Mouse (Mus musculus) embryonic facial prominence, embryonic 11.5 days (tissue): ENCODE measurements around the gene Slc2a9. TPM values are rescaled to one million over a fixed set of nuclear protein-coding genes. Genes with fewer than 3 reads are reported as not detected.

Experiments
- ATAC-seq: fragments of 200-750 bp; cut with Nextera tagmentation; replicated peaks from 2 replicates; pipeline ENCODE4 v1.8.0; 2017; ENCODE audit warnings: low read depth; ENCODE audit not compliant: insufficient number of reproducible peaks, low FRiP score, low TSS enrichment
- DNase-seq: peaks from one replicate; pipeline ENCODE4 v3.0.0-alpha.2; 2015; ENCODE audit warnings: low spot score
- H3K27ac ChIP-seq: fragments of 300-500 bp; sonication (generic); replicated peaks from 2 replicates; pipeline ENCODE4 v1.5.1; 2014; ENCODE audit warnings: mild to moderate bottlenecking, low read depth, low read length, control low read depth
- H3K27me3 ChIP-seq: fragments of 300-500 bp; sonication (generic); 2 replicates; pipeline ENCODE4 v1.6.1; 2014; ENCODE audit warnings: mild to moderate bottlenecking, low read length, moderate library complexity, mixed read lengths; ENCODE audit not compliant: control insufficient read depth, insufficient read depth
- H3K36me3 ChIP-seq: fragments of 300-500 bp; sonication (generic); replicated peaks from 2 replicates; pipeline ENCODE4 v1.6.1; 2014; ENCODE audit warnings: low read depth, mild to moderate bottlenecking, low read length, moderate library complexity, mixed read lengths; ENCODE audit not compliant: control insufficient read depth, insufficient read depth
- H3K4me1 ChIP-seq: fragments of 300-500 bp; sonication (generic); 2 replicates; pipeline ENCODE4 v1.6.1; 2014; ENCODE audit warnings: low read length, mixed read lengths; ENCODE audit not compliant: control insufficient read depth, insufficient read depth
- H3K4me2 ChIP-seq: fragments of 300-500 bp; sonication (generic); 2 replicates; pipeline ENCODE4 v1.6.1; 2014; ENCODE audit warnings: low read depth, mild to moderate bottlenecking, control low read depth, low read length, moderate library complexity
- H3K4me3 ChIP-seq: fragments of 300-500 bp; sonication (generic); 2 replicates; pipeline ENCODE4 v1.5.1; 2014; ENCODE audit warnings: low read depth, low read length, control low read depth
- H3K9ac ChIP-seq: fragments of 300-500 bp; sonication (generic); replicated peaks from 2 replicates; pipeline ENCODE4 v1.6.1; 2014; ENCODE audit warnings: mild to moderate bottlenecking, control low read depth, low read length
- H3K9me3 ChIP-seq: fragments of 300-500 bp; sonication (generic); replicated peaks from 2 replicates; pipeline ENCODE4 v1.6.1; 2016; ENCODE audit warnings: mild to moderate bottlenecking, low read length, inconsistent platforms, mixed read lengths; ENCODE audit not compliant: control insufficient read depth
- WGBS: fragments of 180-500 bp; shearing (Covaris S2); extraction: QIAGEN DNeasy Blood & Tissue Kit; methylation state at CpG from one replicate; pipeline ENCODE4 v1.1.7; 2014; 5-methylcytosine and 5-hydroxymethylcytosine counted together
- polyA plus RNA-seq: library from polyadenylated mRNA; unstranded; fragments of >200 nt; fragmentation: Nextera tagmentation; extraction: Ambion mirVana; gene quantifications from 2 replicates; pipeline ENCODE4 v1.2.1, GENCODE M21; 2014

Gene Slc2a9
- polyA plus RNA-seq, 1 experiment from 2014 or later, result 0.46 TPM

DNA sequence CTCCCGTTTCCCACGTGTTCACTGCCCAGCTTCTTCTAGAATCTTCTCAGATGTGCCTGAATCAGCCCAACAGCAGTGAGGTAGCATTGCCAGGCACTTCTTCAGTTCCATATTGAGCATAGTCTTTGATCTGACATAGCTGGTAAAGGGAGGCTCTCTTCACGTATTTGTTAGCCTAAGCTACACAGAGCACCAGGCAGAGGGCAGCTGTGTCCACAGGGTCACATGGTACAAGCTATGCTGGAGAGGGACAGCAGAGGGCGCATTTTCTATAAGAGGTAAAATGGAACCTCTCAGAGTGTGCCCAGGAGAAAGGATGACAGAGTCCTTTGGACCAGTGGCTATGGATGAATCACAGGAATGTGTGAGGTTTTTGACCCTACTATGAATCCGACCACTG is 194.1 kb downstream of the Slc2a9 start:
- 0 out of 2 replicates have a peak, but pooled peaks have one; percentile 16 for ATAC-seq
- 50% methylated on average over 5 of the region's 5 CpGs for WGBS

DNA sequence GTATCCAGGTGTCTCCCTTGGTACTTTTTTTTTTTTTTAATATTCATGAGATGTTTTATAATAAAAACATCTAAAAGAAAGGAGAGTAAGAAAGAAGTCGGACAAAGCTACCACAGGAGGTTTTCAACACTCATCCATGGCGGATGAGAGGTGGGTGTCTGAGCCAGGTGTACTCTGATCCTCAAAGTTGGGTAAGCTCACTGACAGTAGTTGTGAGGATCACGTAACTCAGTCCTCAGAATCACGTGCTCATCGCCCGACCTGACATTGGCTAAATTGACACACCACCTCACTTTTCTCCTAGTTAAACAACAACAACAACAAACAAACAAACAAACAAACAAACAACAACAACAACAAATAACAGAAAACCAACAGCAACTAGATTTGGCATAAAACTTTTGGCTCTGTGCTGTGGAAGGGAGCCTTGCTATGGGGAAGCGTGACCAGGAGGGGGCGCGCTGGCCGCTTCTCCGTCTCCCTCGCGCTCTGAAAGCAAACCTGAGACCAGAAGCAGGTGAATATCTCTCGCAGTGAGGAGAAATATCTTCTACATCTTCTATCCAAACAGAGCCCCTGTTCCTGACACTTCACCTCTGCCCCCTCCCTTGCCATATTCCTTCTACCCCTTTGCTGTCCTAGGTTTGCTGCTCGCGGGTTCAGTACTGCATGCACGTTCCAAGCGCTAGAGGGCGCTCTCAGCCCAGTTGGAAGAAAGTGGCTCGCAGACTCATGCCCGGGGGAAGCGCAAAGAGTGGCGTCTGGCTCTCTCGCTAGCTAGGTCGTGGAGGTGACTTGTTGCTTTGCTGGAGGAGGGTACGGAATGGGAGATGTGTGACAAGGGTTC is 195.5 kb downstream of the Slc2a9 start:
- H3K9ac ChIP-seq, result no peak overlapping the region
- H3K27ac ChIP-seq, result no peak overlapping the region
- DNase-seq, result peak; percentile 95
- peak overlapping the region; percentile 19; the same call in 1 of the 2 replicates for H3K4me3 ChIP-seq
- peak; percentile 78 for ATAC-seq
- no peaks in the 10 kb centered on the region for H3K36me3 ChIP-seq
- 10% methylated on average over 26 of the region's 26 CpGs for whole genome bisulfite sequencing
- no peaks in the 10 kb centered on the region for H3K4me1 ChIP-seq
- no peaks in the 10 kb centered on the region for H3K27me3 ChIP-seq
- H3K4me2 ChIP-seq, result peak overlapping the region; percentile 29; the same call in 1 of the 2 replicates
- no peaks in the 10 kb centered on the region for H3K9me3 ChIP-seq

More for the DNA sequence above, 194.1 kb downstream of the Slc2a9 start:
- no peaks in the 10 kb centered on the region for H3K9me3 ChIP-seq
- H3K36me3 ChIP-seq, result no peaks in the 10 kb centered on the region
- H3K9ac ChIP-seq, result no peak overlapping the region
- peak; percentile 70 for DNase-seq
- no peak overlapping the region for H3K27ac ChIP-seq
- H3K4me3 ChIP-seq, result no peak overlapping the region
- no peaks in the 10 kb centered on the region for H3K4me1 ChIP-seq
- no peaks in the 10 kb centered on the region for H3K27me3 ChIP-seq
- H3K4me2 ChIP-seq, result no peak overlapping the region

DNA sequence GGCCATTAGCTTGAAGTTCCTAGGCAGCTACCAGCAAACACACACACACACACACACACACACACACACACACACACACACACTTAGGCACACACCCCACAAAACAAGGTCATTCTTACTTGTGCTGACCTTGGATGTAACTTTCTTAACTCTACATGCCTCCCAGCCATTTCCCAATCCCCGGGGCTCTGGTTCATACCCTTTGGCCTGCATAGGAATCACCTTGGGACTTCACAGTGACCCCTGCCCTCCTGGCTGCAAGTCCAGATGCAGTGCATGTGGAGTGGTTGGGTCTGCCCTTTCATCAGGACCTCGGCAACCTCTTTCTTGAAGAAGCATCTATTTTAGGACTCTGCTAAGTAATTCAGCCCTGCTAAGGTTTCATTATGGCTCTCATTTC is 197.7 kb downstream of the Slc2a9 start:
- no peaks in the 10 kb centered on the region for H3K27me3 ChIP-seq
- H3K4me2 ChIP-seq, result no peak overlapping the region
- H3K9me3 ChIP-seq, result no peaks in the 10 kb centered on the region
- no peak overlapping the region for H3K4me3 ChIP-seq
- H3K27ac ChIP-seq, result no peak overlapping the region
- 52% methylated on average over 2 of the region's 2 CpGs for WGBS
- no peaks in the 10 kb centered on the region for H3K4me1 ChIP-seq
- no peak overlapping the region for H3K9ac ChIP-seq
- H3K36me3 ChIP-seq, result no peaks in the 10 kb centered on the region
- ATAC-seq, result no peak
- no peak for DNase-seq

GRCm38 (mm10) chr5:38302651-38303050 is 200.3 kb downstream of the Slc2a9 start:
- WGBS, result 44% methylated on average over 12 of the region's 12 CpGs
- ATAC-seq (no peak), DNase-seq (no peak)
- Histone ChIP-seq H3K4me1 (no peaks in the 10 kb centered on the region), H3K4me3 (no peak overlapping the region), H3K27ac (no peak overlapping the region), H3K9me3 (no peaks in the 10 kb centered on the region), H3K27me3 (no peaks in the 10 kb centered on the region), H3K36me3 (no peaks in the 10 kb centered on the region), H3K9ac (no peak overlapping the region), H3K4me2 (no peak overlapping the region)

- H3K4me1 ChIP-seq, result no peaks in the 10 kb centered on the region
These were observed 201.1 kb downstream of the Slc2a9 start for GRCm38 (mm10) chr5:38301761-38302411.

More at GRCm38 (mm10) chr5:38301761-38302411, 201.1 kb downstream of the Slc2a9 start:
- no peak overlapping the region for H3K4me3 ChIP-seq
- DNase-seq, result no peak
- ATAC-seq, result no peak
- no peaks in the 10 kb centered on the region for H3K9me3 ChIP-seq
- WGBS, result 88% methylated on average over 12 of the region's 12 CpGs
- no peaks in the 10 kb centered on the region for H3K27me3 ChIP-seq
- H3K27ac ChIP-seq, result no peak overlapping the region
- no peaks in the 10 kb centered on the region for H3K36me3 ChIP-seq
- no peak overlapping the region for H3K4me2 ChIP-seq
- H3K9ac ChIP-seq, result no peak overlapping the region

Other genes with a start within 250 kb of the Slc2a9 start
- gene Tmem128, start 243.0 kb downstream of the Slc2a9 start, polyA plus RNA-seq, result 83.6 and 86.1 TPM in 2 replicates
- 0.13 and 0.21 TPM in 2 replicates for gene Otop1, start 227.2 kb downstream of the Slc2a9 start, polyA plus RNA-seq
- 0.07 and 0.27 TPM in 2 replicates for gene Drd5, start 183.8 kb downstream of the Slc2a9 start, polyA plus RNA-seq
- gene Wdr1, start 60.1 kb upstream of the Slc2a9 start, polyA plus RNA-seq, result 227 and 231 TPM in 2 replicates
- gene Zfp518b, start 181.7 kb upstream of the Slc2a9 start, polyA plus RNA-seq, result 40.6 and 43.0 TPM in 2 replicates